Mouse (Mus musculus): ENCODE data around the gene Mtus2. TPM values are rescaled to one million over a fixed set of nuclear protein-coding genes. Genes with fewer than 3 reads are reported as not detected.
A peak's percentile ranks its signal among the peaks of the same experiment; 100 is the strongest.
"Not testable (repeated sequence)": the region's sequence is repeated elsewhere in the genome, so short reads cannot be mapped to it uniquely, and the experiment has no call there.

Gene Mtus2
- polyA plus RNA-seq, 1 experiment from 2014 or later, result 50.0 TPM

- H3K9me3 ChIP-seq, result peaks cover 3% of the 10 kb centered on the region; the same call in 1 of the 2 replicates
- no peak overlapping the region for H3K4me2 ChIP-seq
- no peak overlapping the region for H3K27ac ChIP-seq (replicated peaks)
- no peaks in the 10 kb centered on the region for H3K36me3 ChIP-seq
- no peak for ATAC-seq (ENCODE audit: low read depth)
- H3K27me3 ChIP-seq, result no peaks in the 10 kb centered on the region
- H3K4me3 ChIP-seq, result no peak overlapping the region
- H3K9ac ChIP-seq, result no peak overlapping the region
- WGBS, result 87% methylated on average over 13 of the region's 13 CpGs
- no peaks in the 10 kb centered on the region for H3K4me1 ChIP-seq (replicated peaks)
Observed at GRCm38 (mm10) chr5:147935096-147935495, 22.0 kb upstream of the Mtus2 start.

GRCm38 (mm10) chr5:147939226-147939625 lies 17.9 kb upstream of the Mtus2 start:
- Histone ChIP-seq H3K36me3 (no peaks in the 10 kb centered on the region), H3K9me3 (peaks cover 9% of the 10 kb centered on the region; the same call in 1 of the 2 replicates), H3K4me3 (no peak overlapping the region), H3K27me3 (no peaks in the 10 kb centered on the region), H3K4me1 (replicated peaks) (no peaks in the 10 kb centered on the region), H3K27ac (replicated peaks) (no peak overlapping the region), H3K4me2 (no peak overlapping the region), H3K9ac (no peak overlapping the region)
- WGBS, result 75% methylated on average over 5 of the region's 5 CpGs
- ATAC-seq (ENCODE audit: low read depth), result no peak

- no peak overlapping the region for H3K4me2 ChIP-seq
- H3K9ac ChIP-seq, result no peak overlapping the region
- no peaks in the 10 kb centered on the region for H3K36me3 ChIP-seq
- no peak overlapping the region for H3K4me3 ChIP-seq
- ATAC-seq (ENCODE audit: low read depth), result no peak; the same call in 1 of the 2 replicates
- H3K27me3 ChIP-seq, result no peaks in the 10 kb centered on the region
- WGBS, result 28% methylated on average over 5 of the region's 5 CpGs
- peaks cover 5% of the 10 kb centered on the region for H3K4me1 ChIP-seq (replicated peaks)
- no peak overlapping the region for H3K27ac ChIP-seq (replicated peaks)
- peaks cover 6% of the 10 kb centered on the region; the same call in 1 of the 2 replicates for H3K9me3 ChIP-seq
Observed at GRCm38 (mm10) chr5:147945000-147945666, 12.0 kb upstream of the Mtus2 start.

- Histone ChIP-seq H3K27ac (replicated peaks) (peak overlapping the region; percentile 89), H3K4me3 (0 out of 2 replicates have a peak overlapping the region, but pooled peaks have one; percentile 9), H3K9me3 (no peaks in the 10 kb centered on the region), H3K4me2 (peak overlapping the region; percentile 25), H3K36me3 (no peaks in the 10 kb centered on the region), H3K4me1 (replicated peaks) (peaks cover 8% of the 10 kb centered on the region), H3K9ac (no peak overlapping the region), H3K27me3 (no peaks in the 10 kb centered on the region)
- ATAC-seq (ENCODE audit: low read depth), result no peak
- 44% methylated on average over 14 of the region's 14 CpGs for WGBS
Observed at GRCm38 (mm10) chr5:147949881-147950280, 7.2 kb upstream of the Mtus2 start.

- H3K4me1 ChIP-seq (replicated peaks), result peaks cover 23% of the 10 kb centered on the region
- no peak overlapping the region for H3K4me3 ChIP-seq
- no peak overlapping the region for H3K9ac ChIP-seq
- H3K4me2 ChIP-seq, result no peak overlapping the region
- H3K27ac ChIP-seq (replicated peaks), result no peak overlapping the region
- no peaks in the 10 kb centered on the region for H3K9me3 ChIP-seq
- ATAC-seq (ENCODE audit: low read depth), result no peak
- no peaks in the 10 kb centered on the region for H3K36me3 ChIP-seq
- peaks cover 16% of the 10 kb centered on the region for H3K27me3 ChIP-seq
- WGBS, result 52% methylated on average over 2 of the region's 2 CpGs
Observed at GRCm38 (mm10) chr5:147951751-147952150, 5.4 kb upstream of the Mtus2 start.

GRCm38 (mm10) chr5:147953181-147953580 lies 3.9 kb upstream of the Mtus2 start:
- H3K4me2 ChIP-seq; ATAC-seq (ENCODE audit: low read depth); H3K4me3 ChIP-seq; H3K9ac ChIP-seq; H3K27ac ChIP-seq (replicated peaks); H3K36me3 ChIP-seq; H3K9me3 ChIP-seq: not testable (repeated sequence)
- Histone ChIP-seq H3K27me3 (peaks cover 20% of the 10 kb centered on the region), H3K4me1 (replicated peaks) (peaks cover 33% of the 10 kb centered on the region)
- WGBS, result 80% methylated on average over 5 of the region's 5 CpGs

GRCm38 (mm10) chr5:147955671-147956070 lies 1.4 kb upstream of the Mtus2 start:
- H3K27ac ChIP-seq (replicated peaks), result 0 out of 2 replicates have a peak overlapping the region, but pooled peaks have one; percentile 89
- H3K9me3 ChIP-seq, result no peaks in the 10 kb centered on the region
- 38% methylated on average over 5 of the region's 5 CpGs for WGBS
- ATAC-seq (ENCODE audit: low read depth), result no peak
- H3K4me1 ChIP-seq (replicated peaks), result peaks cover 31% of the 10 kb centered on the region
- H3K4me2 ChIP-seq, result peak overlapping the region; percentile 88
- H3K4me3 ChIP-seq, result no peak overlapping the region
- H3K36me3 ChIP-seq, result no peaks in the 10 kb centered on the region
- H3K9ac ChIP-seq, result 0 out of 2 replicates have a peak overlapping the region, but pooled peaks have one; percentile 86
- peaks cover 25% of the 10 kb centered on the region for H3K27me3 ChIP-seq

- H3K27me3 ChIP-seq, result peaks cover 25% of the 10 kb centered on the region
- peaks cover 31% of the 10 kb centered on the region for H3K4me1 ChIP-seq (replicated peaks)
- peak overlapping the region; percentile 86 for H3K9ac ChIP-seq
- H3K4me3 ChIP-seq, result peak overlapping the region; percentile 74
- 3% methylated on average over 11 of the region's 11 CpGs for WGBS
- no peaks in the 10 kb centered on the region for H3K9me3 ChIP-seq
- ATAC-seq (ENCODE audit: low read depth), result 0 out of 2 replicates have a peak, but pooled peaks have one; percentile 8
- H3K27ac ChIP-seq (replicated peaks), result peak overlapping the region; percentile 89
- H3K4me2 ChIP-seq, result peak overlapping the region; percentile 88
- H3K36me3 ChIP-seq, result no peaks in the 10 kb centered on the region
Observed at GRCm38 (mm10) chr5:147956421-147956820, 699 bp upstream of the Mtus2 start.

- peak overlapping the region; percentile 88 for H3K4me2 ChIP-seq
- H3K9ac ChIP-seq, result peak overlapping the region; percentile 86
- H3K9me3 ChIP-seq, result no peaks in the 10 kb centered on the region
- no peaks in the 10 kb centered on the region for H3K36me3 ChIP-seq
- peaks cover 29% of the 10 kb centered on the region for H3K4me1 ChIP-seq (replicated peaks)
- H3K27me3 ChIP-seq, result peaks cover 25% of the 10 kb centered on the region
- H3K4me3 ChIP-seq, result peak overlapping the region; percentile 74
- WGBS, result under 1% methylated on average over 42 of the region's 42 CpGs
- peak; percentile 70 for ATAC-seq (ENCODE audit: low read depth)
- H3K27ac ChIP-seq (replicated peaks), result peak overlapping the region; percentile 89
Observed at GRCm38 (mm10) chr5:147957592-147958271, 612 bp downstream of the Mtus2 start.

GRCm38 (mm10) chr5:147958552-147958951 lies 1.4 kb downstream of the Mtus2 start:
- no peaks in the 10 kb centered on the region for H3K9me3 ChIP-seq
- H3K4me3 ChIP-seq, result peak overlapping the region; percentile 74
- WGBS, result 34% methylated on average over 13 of the region's 13 CpGs
- H3K27me3 ChIP-seq, result peaks cover 25% of the 10 kb centered on the region
- peak overlapping the region; percentile 88 for H3K4me2 ChIP-seq
- H3K4me1 ChIP-seq (replicated peaks), result peaks cover 29% of the 10 kb centered on the region
- ATAC-seq (ENCODE audit: low read depth), result no peak
- peak overlapping the region; percentile 86 for H3K9ac ChIP-seq
- H3K36me3 ChIP-seq, result no peaks in the 10 kb centered on the region
- peak overlapping the region; percentile 42 for H3K27ac ChIP-seq (replicated peaks)

GRCm38 (mm10) chr5:147959088-147959487 lies 2.0 kb downstream of the Mtus2 start:
- H3K9ac ChIP-seq, result peak overlapping the region; percentile 86
- peaks cover 30% of the 10 kb centered on the region for H3K4me1 ChIP-seq (replicated peaks)
- WGBS, result 35% methylated on average over 5 of the region's 5 CpGs
- peak overlapping the region; percentile 42; the same call in 1 of the 2 replicates for H3K27ac ChIP-seq (replicated peaks)
- H3K36me3 ChIP-seq, result no peaks in the 10 kb centered on the region
- H3K27me3 ChIP-seq, result peaks cover 25% of the 10 kb centered on the region
- no peaks in the 10 kb centered on the region for H3K9me3 ChIP-seq
- ATAC-seq (ENCODE audit: low read depth), result no peak
- H3K4me3 ChIP-seq, result peak overlapping the region; percentile 74
- peak overlapping the region; percentile 88 for H3K4me2 ChIP-seq

GRCm38 (mm10) chr5:147960793-147961192 lies 3.7 kb downstream of the Mtus2 start:
- no peak overlapping the region for H3K4me2 ChIP-seq
- peaks cover 29% of the 10 kb centered on the region for H3K4me1 ChIP-seq (replicated peaks)
- 91% methylated on average over 1 of the region's 1 CpGs for WGBS
- H3K36me3 ChIP-seq, result no peaks in the 10 kb centered on the region
- peaks cover 18% of the 10 kb centered on the region for H3K27me3 ChIP-seq
- no peak for ATAC-seq (ENCODE audit: low read depth)
- H3K9ac ChIP-seq, result no peak overlapping the region
- no peak overlapping the region for H3K4me3 ChIP-seq
- H3K9me3 ChIP-seq, result no peaks in the 10 kb centered on the region
- no peak overlapping the region for H3K27ac ChIP-seq (replicated peaks)
